Mouse (Mus musculus): ENCODE results near the gene Psme2. TPM values are rescaled to one million over a fixed set of nuclear protein-coding genes. Genes with fewer than 3 reads are reported as not detected.

The Psme2 gene
- polyA plus RNA-seq, 1 experiment = 219 TPM

DNA sequence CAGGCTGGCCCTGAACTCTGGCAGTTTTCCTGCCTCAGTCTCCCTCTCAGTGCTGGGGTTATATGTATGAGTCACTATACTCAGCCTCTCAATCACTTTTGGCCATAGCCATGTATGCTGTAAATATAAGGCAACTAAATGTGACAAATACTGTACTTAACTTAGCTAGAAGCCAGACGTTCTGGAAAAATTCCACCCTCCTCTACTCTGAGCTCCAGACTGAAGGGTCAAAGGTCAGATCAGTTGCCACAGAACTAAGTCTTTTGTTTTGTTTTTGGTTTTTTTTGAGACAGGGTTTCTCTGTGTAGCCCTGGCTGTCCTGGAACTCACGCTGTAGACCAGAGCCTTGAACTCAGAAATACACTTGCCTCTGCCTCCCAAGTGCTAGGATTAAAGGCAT is 25.0 kb upstream of the Psme2 start:
- TF ChIP-seq CTCF (IDR thresholded peaks at IDR 0.05; ENCODE audit: low read depth, low read length) = no peak
- TF ChIP-seq POLR2A (IDR thresholded peaks at IDR 0.05; ENCODE audit: borderline replicate concordance, low read depth, low read length) = no peak
- H3K4me1 ChIP-seq (ENCODE audit: control insufficient read depth, insufficient read depth, low read length) = no peaks in the 10 kb centered on the region

DNA sequence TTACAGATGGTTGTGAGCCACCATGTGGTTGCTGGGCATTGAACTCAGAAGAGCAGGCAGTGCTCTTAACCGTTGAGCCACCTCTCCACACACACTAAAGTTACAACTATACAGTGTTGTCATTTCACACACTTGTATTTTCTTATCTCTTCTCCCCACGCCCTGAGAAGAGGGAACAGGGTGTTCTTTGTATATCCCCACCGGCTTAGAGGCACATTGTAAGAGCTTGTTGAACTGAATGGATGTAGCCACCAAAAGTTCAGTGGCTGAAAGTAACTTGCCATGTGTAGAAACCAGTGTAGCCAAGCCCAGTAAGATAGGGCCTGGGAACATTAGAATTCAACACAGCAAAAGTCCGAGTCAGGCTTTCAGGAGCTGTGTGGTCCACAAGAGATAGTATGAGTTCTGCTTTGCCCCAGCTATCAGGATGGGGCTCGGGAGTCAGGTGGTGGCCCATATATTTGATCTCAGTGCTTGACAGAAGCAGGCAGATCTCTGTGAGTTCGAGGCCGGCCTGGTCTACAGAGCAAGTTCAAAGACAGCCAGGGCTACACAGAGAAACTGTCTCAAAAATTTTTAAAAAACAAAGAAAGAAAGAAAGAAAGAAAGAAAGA is 23.8 kb upstream of the Psme2 start:
- Histone ChIP-seq H3K4me3 (ENCODE audit: insufficient read depth, low read length) (no peak overlapping the region), H3K27ac (ENCODE audit: insufficient read depth, low read depth, low read length) (no peak overlapping the region), H3K4me1 (ENCODE audit: control insufficient read depth, insufficient read depth, low read length) (no peaks in the 10 kb centered on the region)
- no peak for TF ChIP-seq POLR2A (IDR thresholded peaks at IDR 0.05; ENCODE audit: borderline replicate concordance, low read depth, low read length)
- no peak for TF ChIP-seq CTCF (IDR thresholded peaks at IDR 0.05; ENCODE audit: low read depth, low read length)

More for the DNA sequence above, 25.0 kb upstream of the Psme2 start:
- H3K27ac ChIP-seq (ENCODE audit: insufficient read depth, low read depth, low read length) = no peak overlapping the region
- no peak overlapping the region for H3K4me3 ChIP-seq (ENCODE audit: insufficient read depth, low read length)

DNA sequence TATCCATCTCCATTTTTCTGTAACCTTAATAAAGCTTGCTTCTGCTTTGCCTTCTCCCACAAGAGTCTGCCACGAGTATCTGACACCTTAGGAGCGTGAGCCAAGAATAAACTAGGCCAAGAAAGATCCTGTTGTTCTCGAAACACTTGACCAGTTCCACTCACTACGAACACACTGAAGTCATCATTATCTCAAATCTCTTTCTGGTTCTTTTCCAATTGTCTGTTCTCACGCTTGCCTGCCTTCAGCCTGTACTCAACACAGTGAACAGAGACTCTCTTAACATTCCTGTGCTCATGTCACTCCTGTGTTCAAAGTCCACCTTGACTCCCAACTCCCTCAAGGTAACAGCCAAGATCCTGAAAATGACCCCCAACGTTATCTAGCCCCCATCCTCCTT is 22.4 kb upstream of the Psme2 start:
- no peak overlapping the region for H3K4me3 ChIP-seq (ENCODE audit: insufficient read depth, low read length)
- no peak for TF ChIP-seq POLR2A (IDR thresholded peaks at IDR 0.05; ENCODE audit: borderline replicate concordance, low read depth, low read length)
- no peak for TF ChIP-seq CTCF (IDR thresholded peaks at IDR 0.05; ENCODE audit: low read depth, low read length)
- H3K27ac ChIP-seq (ENCODE audit: insufficient read depth, low read depth, low read length) = no peak overlapping the region
- H3K4me1 ChIP-seq (ENCODE audit: control insufficient read depth, insufficient read depth, low read length) = no peaks in the 10 kb centered on the region

DNA sequence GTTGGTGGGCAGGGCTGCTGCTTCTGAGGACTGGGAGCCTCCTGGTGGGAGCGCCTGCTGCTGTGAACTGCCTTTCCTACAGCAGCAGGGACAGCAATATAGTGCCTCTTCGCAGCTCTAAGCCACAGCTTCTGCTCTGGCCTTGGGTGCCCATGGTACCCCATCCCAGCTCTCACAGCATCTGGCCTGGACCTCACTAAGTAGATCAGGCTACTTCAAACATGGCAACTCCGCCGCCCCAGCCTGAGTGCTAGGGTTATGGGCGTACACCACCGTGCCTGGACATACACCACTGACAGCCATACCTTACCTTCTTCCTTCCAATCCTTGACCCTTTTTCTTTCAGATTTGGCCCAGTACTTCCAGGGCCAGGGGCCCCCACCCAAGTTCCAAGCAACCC is 17.4 kb upstream of the Psme2 start:
- Histone ChIP-seq H3K27ac (ENCODE audit: insufficient read depth, low read depth, low read length) (no peak overlapping the region), H3K4me1 (ENCODE audit: control insufficient read depth, insufficient read depth, low read length) (peaks cover 6% of the 10 kb centered on the region; the same call in 1 of the 2 replicates), H3K4me3 (ENCODE audit: insufficient read depth, low read length) (no peak overlapping the region)
- TF ChIP-seq CTCF (IDR thresholded peaks at IDR 0.05; ENCODE audit: low read depth, low read length) (no peak), POLR2A (IDR thresholded peaks at IDR 0.05; ENCODE audit: borderline replicate concordance, low read depth, low read length) (no peak)

DNA sequence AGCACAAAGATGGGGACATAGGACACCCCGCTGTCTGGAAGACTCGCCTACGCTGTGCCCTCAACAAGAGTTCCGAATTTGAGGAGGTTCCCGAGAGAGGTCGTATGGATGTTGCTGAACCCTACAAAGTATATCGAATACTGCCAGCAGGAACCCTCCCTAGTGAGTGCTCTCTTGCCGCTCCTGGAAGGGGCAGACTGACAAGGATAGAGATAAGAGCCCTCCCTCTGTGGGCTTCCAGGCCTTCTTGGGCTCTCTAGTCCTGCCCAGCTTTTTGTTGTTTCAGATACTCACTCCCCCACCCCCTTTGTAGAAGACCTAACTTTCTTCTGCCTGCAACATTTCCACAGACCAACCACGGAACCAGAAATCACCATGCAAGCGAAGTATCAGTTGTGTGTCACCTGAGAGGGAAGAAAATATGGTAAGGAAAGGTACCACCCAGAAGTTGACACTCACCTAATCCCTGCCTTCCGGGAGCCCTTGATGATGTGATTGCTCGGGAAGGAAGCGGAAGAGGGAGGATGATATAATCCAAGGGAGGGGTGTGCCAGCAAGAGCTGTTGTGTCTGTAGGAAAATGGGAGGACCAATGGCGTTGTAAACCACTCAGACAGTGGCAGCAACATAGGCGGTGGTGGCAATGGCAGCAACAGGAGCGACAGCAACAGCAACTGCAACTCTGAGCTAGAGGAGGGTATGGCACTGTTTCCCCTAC is 15.0 kb upstream of the Psme2 start:
- no peak for TF ChIP-seq POLR2A (IDR thresholded peaks at IDR 0.05; ENCODE audit: borderline replicate concordance, low read depth, low read length)
- TF ChIP-seq CTCF (IDR thresholded peaks at IDR 0.05; ENCODE audit: low read depth, low read length) = no peak
- Histone ChIP-seq H3K4me1 (ENCODE audit: control insufficient read depth, insufficient read depth, low read length) (peaks cover 6% of the 10 kb centered on the region; the same call in 1 of the 2 replicates), H3K27ac (ENCODE audit: insufficient read depth, low read depth, low read length) (no peak overlapping the region), H3K4me3 (ENCODE audit: insufficient read depth, low read length) (no peak overlapping the region)

DNA sequence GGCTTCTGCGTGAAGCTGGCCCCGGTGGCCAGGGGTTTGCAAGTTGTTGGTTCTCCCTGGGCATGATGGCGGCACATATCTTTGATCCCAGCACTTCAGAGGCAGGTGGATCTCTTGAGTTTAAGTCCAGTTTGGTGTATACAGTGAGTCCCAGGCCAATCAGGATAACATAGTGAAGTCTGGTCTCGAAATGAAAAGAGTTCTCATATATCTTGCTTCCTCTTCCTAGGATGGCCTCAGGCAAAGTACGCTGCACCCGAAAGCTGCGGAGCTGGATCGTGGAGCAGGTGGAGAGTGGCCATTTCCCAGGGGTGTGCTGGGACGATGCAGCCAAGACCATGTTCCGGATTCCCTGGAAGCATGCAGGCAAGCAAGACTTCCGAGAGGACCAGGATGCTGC is 13.9 kb upstream of the Psme2 start:
- H3K27ac ChIP-seq (ENCODE audit: insufficient read depth, low read depth, low read length) = peak overlapping the region; percentile 93
- TF ChIP-seq CTCF (IDR thresholded peaks at IDR 0.05; ENCODE audit: low read depth, low read length) (no peak), POLR2A (IDR thresholded peaks at IDR 0.05; ENCODE audit: borderline replicate concordance, low read depth, low read length) (no peak)
- peaks cover 6% of the 10 kb centered on the region; the same call in 1 of the 2 replicates for H3K4me1 ChIP-seq (ENCODE audit: control insufficient read depth, insufficient read depth, low read length)
- H3K4me3 ChIP-seq (ENCODE audit: insufficient read depth, low read length) = peak overlapping the region; percentile 76

DNA sequence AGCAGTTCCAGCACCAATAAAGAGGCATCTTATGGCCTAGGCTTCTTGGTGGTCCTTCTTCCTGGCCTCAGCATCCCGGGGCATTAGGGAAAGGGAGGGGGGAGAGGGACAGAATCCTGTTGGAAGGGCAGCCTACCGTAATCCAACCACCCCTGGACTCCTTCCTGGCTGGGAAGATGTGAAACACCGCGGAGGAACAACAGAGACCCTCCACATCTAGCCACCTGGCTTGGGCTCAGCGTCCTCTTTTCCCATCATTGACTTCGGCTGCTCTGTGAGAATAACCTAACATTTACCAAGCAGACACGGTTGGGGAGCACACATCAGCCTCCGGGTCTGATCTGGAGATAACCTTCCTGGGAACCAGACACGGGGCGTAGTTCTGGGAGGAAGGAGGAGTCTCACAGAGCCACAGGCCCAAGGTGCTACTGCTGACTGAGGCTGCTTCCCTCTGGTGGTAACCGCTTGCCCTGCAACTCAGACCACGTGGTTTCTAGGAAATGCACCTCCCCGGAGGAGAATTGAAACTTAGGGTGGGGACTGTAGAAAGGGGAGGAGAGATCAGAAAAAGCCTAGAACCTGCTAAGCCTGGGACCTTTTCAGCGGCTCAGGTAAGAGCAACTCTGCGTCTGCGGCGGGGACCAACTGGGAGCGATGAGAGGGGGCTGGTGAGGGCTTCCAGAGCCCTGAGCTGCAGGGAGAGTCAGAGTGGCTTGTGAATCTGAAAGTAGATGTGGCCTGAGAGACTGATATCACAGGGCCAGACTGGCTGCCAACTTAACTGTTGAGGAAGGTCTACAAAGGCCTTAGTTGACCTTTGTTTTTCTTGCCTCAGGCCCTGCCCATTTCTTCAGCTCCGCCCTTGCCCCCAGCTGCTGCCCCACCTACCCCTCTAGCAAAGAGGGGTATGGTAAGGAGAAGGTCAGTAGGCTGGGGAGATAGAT is 13.0 kb upstream of the Psme2 start:
- TF ChIP-seq CTCF (IDR thresholded peaks at IDR 0.05; ENCODE audit: low read depth, low read length) = peak; percentile 25
- TF ChIP-seq POLR2A (IDR thresholded peaks at IDR 0.05; ENCODE audit: borderline replicate concordance, low read depth, low read length) = peak; percentile 33; the same call in 1 of the 2 replicates
- Histone ChIP-seq H3K4me3 (ENCODE audit: insufficient read depth, low read length) (peak overlapping the region; percentile 76), H3K4me1 (ENCODE audit: control insufficient read depth, insufficient read depth, low read length) (peaks cover 6% of the 10 kb centered on the region; the same call in 1 of the 2 replicates), H3K27ac (ENCODE audit: insufficient read depth, low read depth, low read length) (peak overlapping the region; percentile 93)

DNA sequence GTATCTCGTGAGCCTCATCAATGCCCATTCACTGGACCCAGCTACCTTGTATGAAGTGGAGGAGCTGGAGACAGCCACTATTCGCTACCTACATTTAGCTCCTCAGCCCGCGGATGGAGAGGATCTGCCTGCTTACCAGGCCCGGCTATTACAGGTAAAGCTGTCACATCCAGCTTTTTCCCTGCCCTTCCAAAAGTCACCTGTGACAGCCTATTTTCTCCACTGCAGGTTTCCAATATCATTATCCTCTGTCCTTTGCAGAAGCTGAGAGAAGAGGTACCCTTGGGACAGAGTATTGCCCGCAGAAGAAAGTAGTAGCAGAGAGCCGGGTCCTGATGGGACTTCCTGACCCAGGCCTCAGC is 12.3 kb upstream of the Psme2 start, which contains the start of gene Irf9:
TSS of gene Irf9 (plus strand) at position 301 of the 362 bp plus-strand sequence.
- peak within 1 kb of the TSS; percentile 76 for H3K4me3 ChIP-seq (ENCODE audit: insufficient read depth, low read length)
- no peak for TF ChIP-seq CTCF (IDR thresholded peaks at IDR 0.05; ENCODE audit: low read depth, low read length)
- TF ChIP-seq POLR2A (IDR thresholded peaks at IDR 0.05; ENCODE audit: borderline replicate concordance, low read depth, low read length) = no peak
- H3K4me1 ChIP-seq (ENCODE audit: control insufficient read depth, insufficient read depth, low read length) = peaks cover 6% of the 10 kb centered on the region; the same call in 1 of the 2 replicates
- H3K27ac ChIP-seq (ENCODE audit: insufficient read depth, low read depth, low read length) = peak within 1 kb of the TSS; percentile 93

DNA sequence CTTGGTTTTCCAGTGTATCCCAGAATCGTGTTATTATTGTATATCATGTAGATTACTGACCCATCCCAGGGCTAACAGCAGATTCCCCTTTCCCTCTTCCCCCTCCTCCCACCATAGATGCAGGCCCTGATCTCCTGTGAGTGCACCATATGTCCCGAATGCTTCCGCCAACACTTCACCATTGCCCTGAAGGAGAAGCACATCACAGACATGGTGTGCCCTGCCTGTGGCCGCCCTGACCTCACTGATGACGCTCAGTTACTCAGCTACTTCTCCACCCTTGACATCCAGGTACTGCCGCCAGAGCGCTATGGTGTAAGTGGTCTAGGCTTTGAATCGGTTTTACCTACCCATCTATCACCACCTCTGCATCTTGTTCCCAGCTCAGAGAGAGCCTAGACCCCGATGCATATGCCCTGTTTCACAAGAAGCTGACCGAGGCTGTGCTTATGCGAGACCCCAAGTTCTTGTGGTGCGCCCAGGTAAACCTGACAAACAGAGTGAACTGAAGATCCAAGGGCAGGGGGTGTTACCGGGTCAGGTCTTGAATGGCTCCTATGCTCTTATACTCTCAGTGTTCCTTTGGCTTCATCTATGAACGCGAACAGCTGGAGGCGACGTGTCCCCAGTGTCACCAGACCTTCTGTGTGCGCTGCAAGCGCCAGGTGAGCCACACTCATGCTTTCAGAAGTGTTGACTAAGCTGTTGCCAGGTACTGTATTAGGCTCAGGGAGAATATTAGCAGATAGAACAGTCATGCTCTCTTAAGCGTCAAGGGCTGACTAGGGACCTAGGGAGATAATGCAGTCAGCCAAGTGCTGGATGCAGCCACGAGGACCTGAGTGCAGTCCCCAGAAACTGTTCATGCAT is 7.8 kb upstream of the Psme2 start:
- TF ChIP-seq CTCF (IDR thresholded peaks at IDR 0.05; ENCODE audit: low read depth, low read length) (no peak), POLR2A (IDR thresholded peaks at IDR 0.05; ENCODE audit: borderline replicate concordance, low read depth, low read length) (no peak)
- Histone ChIP-seq H3K27ac (ENCODE audit: insufficient read depth, low read depth, low read length) (no peak overlapping the region), H3K4me3 (ENCODE audit: insufficient read depth, low read length) (no peak overlapping the region), H3K4me1 (ENCODE audit: control insufficient read depth, insufficient read depth, low read length) (no peaks in the 10 kb centered on the region)

All from bone marrow macrophage, adult 2 months (primary cell).